Mouse (Mus musculus): ENCODE results near the gene Tsen2. TPM values are rescaled to one million over a fixed set of nuclear protein-coding genes. Genes with fewer than 3 reads are reported as not detected.

Gene Tsen2
- polyA plus RNA-seq, 1 experiment from 2014 or later: 19.0 TPM

DNA sequence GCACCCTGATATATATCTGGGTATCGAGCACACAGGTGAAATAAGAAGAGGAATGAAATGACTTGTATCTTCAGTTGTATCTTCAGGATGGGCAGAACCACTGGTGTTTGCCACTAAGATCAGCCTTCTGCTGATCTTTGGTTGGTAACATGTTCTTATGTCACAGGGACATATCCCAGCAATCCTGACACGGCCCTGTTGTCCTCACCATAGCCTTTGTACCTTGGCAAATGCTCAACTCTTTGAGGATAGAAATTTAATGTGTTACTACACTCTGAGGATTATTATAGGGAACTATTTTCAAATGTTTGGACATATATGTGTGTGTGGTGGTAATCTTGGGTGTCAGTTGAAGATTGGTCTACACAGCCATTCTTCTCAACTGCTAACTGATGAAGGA is 13.7 kb downstream of the Tsen2 start:
- WGBS: 84% methylated on average over 2 of the region's 2 CpGs
- Histone ChIP-seq H3K4me3 (ENCODE audit: low read length) (no peak overlapping the region), H3K4me1 (ENCODE audit: control insufficient read depth, insufficient read depth, low read length) (peaks cover 13% of the 10 kb centered on the region), H3K4me2 (ENCODE audit: low read depth, low read length) (no peak overlapping the region), H3K27me3 (ENCODE audit: control insufficient read depth, insufficient read depth, low read length) (no peaks in the 10 kb centered on the region), H3K36me3 (ENCODE audit: control insufficient read depth, insufficient read depth) (peaks cover 17% of the 10 kb centered on the region), H3K9ac (ENCODE audit: low read length) (no peak overlapping the region), H3K27ac (ENCODE audit: low read length) (no peak overlapping the region), H3K9me3 (replicated peaks; ENCODE audit: control insufficient read depth, low read length) (no peaks in the 10 kb centered on the region; the same call in 1 of the 2 replicates)
- ATAC-seq (replicated peaks; ENCODE audit: extremely low read depth, insufficient read depth, low FRiP score): no peak

GRCm38 (mm10) chr6:115559651-115560632 is 15.5 kb downstream of the Tsen2 start:
- peak; percentile 71 for ATAC-seq (replicated peaks; ENCODE audit: extremely low read depth, insufficient read depth, low FRiP score)

DNA sequence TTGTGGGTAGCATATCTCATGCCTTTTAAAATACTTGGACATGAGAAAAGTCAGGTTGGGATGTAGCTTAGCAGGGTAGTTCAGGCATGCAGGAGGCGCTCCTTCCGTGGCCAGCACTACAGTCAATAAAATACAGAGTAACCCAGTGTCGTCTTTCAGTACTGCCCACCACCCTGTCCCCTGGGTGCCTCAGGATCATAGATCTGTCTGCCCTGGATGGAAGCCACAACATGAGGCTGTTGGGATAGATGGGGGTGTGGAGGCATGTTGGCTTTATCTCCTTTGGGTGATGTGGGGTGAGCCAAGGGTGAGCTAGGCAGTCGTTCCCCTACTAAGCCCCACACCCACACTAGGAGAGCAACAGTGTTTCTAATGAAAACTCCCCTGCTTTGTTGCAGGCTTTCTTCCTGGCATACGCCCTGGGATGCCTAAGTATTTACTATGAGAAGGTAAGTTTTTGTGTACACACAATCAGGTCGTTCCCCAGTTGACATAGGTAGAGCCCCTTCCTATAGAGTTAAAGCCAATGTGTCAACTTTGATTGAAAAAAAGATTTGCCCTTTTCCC is 21.1 kb downstream of the Tsen2 start:
- Histone ChIP-seq H3K27ac (ENCODE audit: low read length) (no peak overlapping the region), H3K36me3 (ENCODE audit: control insufficient read depth, insufficient read depth) (peaks cover 30% of the 10 kb centered on the region), H3K4me2 (ENCODE audit: low read depth, low read length) (no peak overlapping the region), H3K9ac (ENCODE audit: low read length) (no peak overlapping the region), H3K4me1 (ENCODE audit: control insufficient read depth, insufficient read depth, low read length) (peaks cover 2% of the 10 kb centered on the region; the same call in 1 of the 2 replicates), H3K9me3 (replicated peaks; ENCODE audit: control insufficient read depth, low read length) (0 out of 2 replicates have a peak, but pooled peaks cover 10% of the 10 kb centered on the region), H3K27me3 (ENCODE audit: control insufficient read depth, insufficient read depth, low read length) (no peaks in the 10 kb centered on the region), H3K4me3 (ENCODE audit: low read length) (no peak overlapping the region)
- 80% methylated on average over 6 of the region's 6 CpGs for whole genome bisulfite sequencing
- ATAC-seq (replicated peaks; ENCODE audit: extremely low read depth, insufficient read depth, low FRiP score): no peak

More at GRCm38 (mm10) chr6:115559651-115560632, 15.5 kb downstream of the Tsen2 start:
- Histone ChIP-seq H3K9ac (ENCODE audit: low read length) (0 out of 2 replicates have a peak overlapping the region, but pooled peaks have one; percentile 30), H3K4me3 (ENCODE audit: low read length) (no peak overlapping the region), H3K9me3 (replicated peaks; ENCODE audit: control insufficient read depth, low read length) (no peaks in the 10 kb centered on the region; the same call in 1 of the 2 replicates), H3K4me2 (ENCODE audit: low read depth, low read length) (peak overlapping the region; percentile 22), H3K27ac (ENCODE audit: low read length) (peak overlapping the region; percentile 53; the same call in 1 of the 2 replicates), H3K27me3 (ENCODE audit: control insufficient read depth, insufficient read depth, low read length) (no peaks in the 10 kb centered on the region), H3K36me3 (ENCODE audit: control insufficient read depth, insufficient read depth) (peaks cover 10% of the 10 kb centered on the region; the same call in 1 of the 2 replicates), H3K4me1 (ENCODE audit: control insufficient read depth, insufficient read depth, low read length) (peaks cover 13% of the 10 kb centered on the region)
- 31% methylated on average over 21 of the region's 21 CpGs for WGBS

GRCm38 (mm10) chr6:115574171-115574570 is 29.7 kb downstream of the Tsen2 start:
- no peak overlapping the region for H3K27ac ChIP-seq (ENCODE audit: low read length)
- H3K4me2 ChIP-seq (ENCODE audit: low read depth, low read length): no peak overlapping the region
- H3K4me3 ChIP-seq (ENCODE audit: low read length): no peak overlapping the region
- no peaks in the 10 kb centered on the region for H3K27me3 ChIP-seq (ENCODE audit: control insufficient read depth, insufficient read depth, low read length)
- whole genome bisulfite sequencing: 87% methylated on average over 7 of the region's 7 CpGs
- 0 out of 2 replicates have a peak, but pooled peaks cover 4% of the 10 kb centered on the region for H3K9me3 ChIP-seq (replicated peaks; ENCODE audit: control insufficient read depth, low read length)
- H3K4me1 ChIP-seq (ENCODE audit: control insufficient read depth, insufficient read depth, low read length): no peaks in the 10 kb centered on the region
- ATAC-seq (replicated peaks; ENCODE audit: extremely low read depth, insufficient read depth, low FRiP score): no peak
- peaks cover 33% of the 10 kb centered on the region for H3K36me3 ChIP-seq (ENCODE audit: control insufficient read depth, insufficient read depth)
- H3K9ac ChIP-seq (ENCODE audit: low read length): no peak overlapping the region

DNA sequence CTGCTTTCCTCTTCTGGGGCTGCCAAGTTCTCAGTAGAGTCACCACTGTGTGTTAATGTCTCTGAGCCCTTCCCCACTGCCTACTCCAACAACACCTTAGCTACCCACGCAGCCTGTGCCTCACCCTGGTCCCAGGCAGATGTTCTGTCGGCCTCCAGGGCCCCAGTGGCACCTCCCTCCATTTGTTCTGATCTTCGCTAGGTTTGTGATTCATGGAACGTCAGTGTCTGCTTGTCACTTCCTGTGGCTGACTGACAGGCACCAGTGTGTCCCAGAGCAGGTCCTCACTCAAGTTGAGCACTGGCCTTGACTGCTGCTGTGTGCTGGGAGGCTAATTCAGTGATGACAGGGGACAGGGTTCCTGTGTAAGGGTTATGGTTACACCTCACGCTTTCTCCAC is 32.9 kb downstream of the Tsen2 start:
- H3K4me1 ChIP-seq (ENCODE audit: control insufficient read depth, insufficient read depth, low read length): no peaks in the 10 kb centered on the region

DNA sequence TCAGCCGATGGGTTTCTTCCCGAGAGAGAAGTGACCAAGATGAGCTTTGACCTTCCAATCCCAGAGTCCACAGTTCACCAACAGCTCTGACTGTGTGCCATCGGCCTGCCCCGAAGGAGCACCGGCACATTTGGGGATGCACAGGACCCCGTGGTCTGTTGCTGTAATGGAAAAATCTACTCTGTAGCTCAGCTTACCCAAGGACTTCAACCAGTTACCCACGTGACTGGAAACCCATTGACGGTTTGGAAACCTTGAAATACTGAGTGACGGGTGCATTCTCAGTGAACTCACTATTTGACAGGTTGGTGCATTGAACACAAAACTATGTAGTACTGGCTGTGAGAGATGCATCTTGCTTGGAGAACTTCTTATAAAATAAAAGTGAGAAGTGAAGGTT is 33.5 kb downstream of the Tsen2 start:
- Histone ChIP-seq H3K27ac (ENCODE audit: low read length) (no peak overlapping the region), H3K4me3 (ENCODE audit: low read length) (no peak overlapping the region), H3K9ac (ENCODE audit: low read length) (no peak overlapping the region), H3K27me3 (ENCODE audit: control insufficient read depth, insufficient read depth, low read length) (no peaks in the 10 kb centered on the region), H3K4me1 (ENCODE audit: control insufficient read depth, insufficient read depth, low read length) (no peaks in the 10 kb centered on the region), H3K36me3 (ENCODE audit: control insufficient read depth, insufficient read depth) (peaks cover 23% of the 10 kb centered on the region), H3K4me2 (ENCODE audit: low read depth, low read length) (no peak overlapping the region), H3K9me3 (replicated peaks; ENCODE audit: control insufficient read depth, low read length) (peaks cover 3% of the 10 kb centered on the region; the same call in 1 of the 2 replicates)
- 92% methylated on average over 9 of the region's 9 CpGs for WGBS
- no peak for ATAC-seq (replicated peaks; ENCODE audit: extremely low read depth, insufficient read depth, low FRiP score)

More for the DNA sequence above, 32.9 kb downstream of the Tsen2 start:
- Histone ChIP-seq H3K36me3 (ENCODE audit: control insufficient read depth, insufficient read depth) (peaks cover 23% of the 10 kb centered on the region), H3K9me3 (replicated peaks; ENCODE audit: control insufficient read depth, low read length) (peaks cover 3% of the 10 kb centered on the region; the same call in 1 of the 2 replicates), H3K4me3 (ENCODE audit: low read length) (no peak overlapping the region), H3K4me2 (ENCODE audit: low read depth, low read length) (no peak overlapping the region), H3K27ac (ENCODE audit: low read length) (no peak overlapping the region), H3K27me3 (ENCODE audit: control insufficient read depth, insufficient read depth, low read length) (no peaks in the 10 kb centered on the region), H3K9ac (ENCODE audit: low read length) (no peak overlapping the region)
- 79% methylated on average over 5 of the region's 5 CpGs for WGBS
- no peak for ATAC-seq (replicated peaks; ENCODE audit: extremely low read depth, insufficient read depth, low FRiP score)

DNA sequence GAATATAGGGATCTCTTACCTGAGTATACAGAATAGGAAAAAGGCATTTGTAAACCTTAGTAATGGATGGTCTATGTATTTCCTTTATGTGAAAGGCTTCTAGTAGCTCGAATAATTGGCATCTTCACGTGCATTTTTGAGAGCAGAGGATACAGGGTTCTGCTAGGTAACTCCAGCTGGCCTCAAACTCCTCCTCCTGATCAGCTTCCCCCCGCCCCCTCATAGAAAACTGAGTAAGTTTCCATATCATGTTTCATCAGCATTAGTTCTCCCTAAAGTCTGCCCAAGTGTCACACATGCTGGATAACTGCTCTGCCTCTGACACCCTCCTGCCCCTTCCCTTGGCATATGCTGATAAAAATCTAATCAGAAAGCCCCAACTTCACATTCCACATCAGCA is 36.3 kb downstream of the Tsen2 start:
- no peak for ATAC-seq (replicated peaks; ENCODE audit: extremely low read depth, insufficient read depth, low FRiP score)
- H3K4me2 ChIP-seq (ENCODE audit: low read depth, low read length): no peak overlapping the region
- no peak overlapping the region for H3K9ac ChIP-seq (ENCODE audit: low read length)
- WGBS: 78% methylated on average over 3 of the region's 3 CpGs
- H3K4me1 ChIP-seq (ENCODE audit: control insufficient read depth, insufficient read depth, low read length): no peaks in the 10 kb centered on the region
- peaks cover 3% of the 10 kb centered on the region; the same call in 1 of the 2 replicates for H3K9me3 ChIP-seq (replicated peaks; ENCODE audit: control insufficient read depth, low read length)
- no peak overlapping the region for H3K27ac ChIP-seq (ENCODE audit: low read length)
- no peak overlapping the region for H3K4me3 ChIP-seq (ENCODE audit: low read length)
- no peaks in the 10 kb centered on the region for H3K27me3 ChIP-seq (ENCODE audit: control insufficient read depth, insufficient read depth, low read length)
- H3K36me3 ChIP-seq (ENCODE audit: control insufficient read depth, insufficient read depth): peaks cover 23% of the 10 kb centered on the region

DNA sequence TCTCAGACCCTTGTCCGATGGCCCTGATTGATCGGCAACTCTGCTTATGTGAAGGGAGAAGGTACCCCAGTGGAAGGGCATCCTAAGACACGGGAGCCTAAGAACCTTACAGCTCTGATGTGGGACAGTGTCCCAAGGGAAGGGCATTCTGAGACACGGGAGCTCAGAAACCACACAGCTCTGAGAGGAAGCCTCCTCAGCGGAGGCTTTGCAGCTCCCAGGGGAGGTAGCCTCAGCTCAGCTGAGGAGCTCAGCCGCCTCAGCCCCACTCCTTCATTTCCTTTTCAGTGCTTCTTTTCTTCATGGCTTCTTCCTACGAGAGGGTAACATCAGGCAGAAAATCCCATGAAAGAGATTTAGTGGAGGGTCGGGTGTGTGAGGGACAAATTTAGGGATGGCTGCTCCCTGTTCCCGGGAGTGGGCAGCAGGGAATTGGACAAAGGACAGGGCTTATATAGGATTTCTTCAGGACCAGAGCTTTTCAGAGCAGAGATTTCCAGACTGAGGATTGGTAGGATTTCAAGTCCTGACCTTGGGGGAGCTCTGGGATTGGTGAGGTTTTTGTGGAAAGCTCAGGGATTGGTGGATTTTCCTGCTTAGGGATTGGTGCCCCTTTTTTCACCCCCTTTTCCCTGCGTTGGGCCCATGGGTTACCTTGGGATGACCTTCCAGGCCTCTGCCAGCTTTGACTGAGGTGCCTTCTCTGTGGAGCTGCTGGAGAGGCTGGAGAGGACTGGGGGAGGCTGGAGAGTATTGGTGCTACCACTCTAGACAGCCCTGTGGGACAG is 38.1 kb downstream of the Tsen2 start:
- H3K27me3 ChIP-seq (ENCODE audit: control insufficient read depth, insufficient read depth, low read length): no peaks in the 10 kb centered on the region
- H3K4me3 ChIP-seq (ENCODE audit: low read length): no peak overlapping the region
- H3K27ac ChIP-seq (ENCODE audit: low read length): no peak overlapping the region
- peaks cover 3% of the 10 kb centered on the region; the same call in 1 of the 2 replicates for H3K9me3 ChIP-seq (replicated peaks; ENCODE audit: control insufficient read depth, low read length)
- H3K4me1 ChIP-seq (ENCODE audit: control insufficient read depth, insufficient read depth, low read length): peaks cover 6% of the 10 kb centered on the region; the same call in 1 of the 2 replicates
- peaks cover 10% of the 10 kb centered on the region for H3K36me3 ChIP-seq (ENCODE audit: control insufficient read depth, insufficient read depth)
- no peak overlapping the region for H3K4me2 ChIP-seq (ENCODE audit: low read depth, low read length)
- no peak for ATAC-seq (replicated peaks; ENCODE audit: extremely low read depth, insufficient read depth, low FRiP score)
- H3K9ac ChIP-seq (ENCODE audit: low read length): no peak overlapping the region
- 83% methylated on average over 10 of the region's 10 CpGs for WGBS
